Mouse (Mus musculus) stomach, postnatal 0 days (tissue): ENCODE results near the gene Speg.

Experiments
- CTCF ChIP-seq: IDR thresholded peaks from 2 replicates; pipeline ENCODE4 v1.5.1; 2016; ENCODE audit warnings: antibody characterized with exemption, low read depth, mild to moderate bottlenecking, moderate library complexity
- EP300 ChIP-seq: optimal IDR thresholded peaks from 2 replicates; pipeline ENCODE3; 2016; ENCODE audit warnings: antibody characterized with exemption

GRCm38 (mm10) chr1:75361123-75361522 is 14.0 kb upstream of the Speg start:
- TF ChIP-seq CTCF, result no peak
- no peak for TF ChIP-seq EP300
